Mouse (Mus musculus) stomach, embryonic 14.5 days (tissue): ENCODE data around the gene Gm21958. TPM values are rescaled to one million over a fixed set of nuclear protein-coding genes. Genes with fewer than 3 reads are reported as not detected.

ENCODE experiments used
- ATAC-seq: fragments of 200-750 bp; cut with Nextera tagmentation; 2 replicates; pipeline ENCODE4 v1.8.0; 2017; ENCODE audit warnings: low read depth, moderate TSS enrichment; ENCODE audit not compliant: insufficient number of reproducible peaks, insufficient read depth, low FRiP score
- H3K27ac ChIP-seq: fragments of 300-500 bp; sonication (generic); 2 replicates; pipeline ENCODE4 v1.5.1; 2014; ENCODE audit warnings: mild to moderate bottlenecking, low read length, moderate library complexity, mixed read lengths
- H3K27me3 ChIP-seq: fragments of 300-500 bp; sonication (generic); 2 replicates; pipeline ENCODE4 v1.6.1; 2014; ENCODE audit warnings: low read length, control low read depth, mixed read lengths; ENCODE audit not compliant: control insufficient read depth, insufficient read depth
- H3K36me3 ChIP-seq: fragments of 300-500 bp; sonication (generic); 2 replicates; pipeline ENCODE4 v1.6.1; 2014; ENCODE audit warnings: mild to moderate bottlenecking, control low read depth, low read length, moderate library complexity, mixed read lengths; ENCODE audit not compliant: control insufficient read depth, insufficient read depth
- H3K4me1 ChIP-seq: fragments of 300-500 bp; sonication (generic); 2 replicates; pipeline ENCODE4 v1.6.1; 2014; ENCODE audit warnings: low read length, control low read depth, mixed read lengths; ENCODE audit not compliant: control insufficient read depth, insufficient read depth
- H3K4me2 ChIP-seq: fragments of 300-500 bp; sonication (generic); replicated peaks from 2 replicates; pipeline ENCODE4 v1.6.1; 2014; ENCODE audit warnings: low read depth, low read length, control low read depth
- H3K4me3 ChIP-seq: fragments of 300-500 bp; sonication (generic); 2 replicates; pipeline ENCODE4 v1.5.1; 2014; ENCODE audit warnings: low read depth, low read length, control low read depth
- H3K9ac ChIP-seq: fragments of 300-500 bp; sonication (generic); replicated peaks from 2 replicates; pipeline ENCODE4 v1.6.1; 2014; ENCODE audit warnings: low read depth, mild to moderate bottlenecking, control low read depth, low read length, moderate library complexity, mixed read lengths
- H3K9me3 ChIP-seq: fragments of 300-500 bp; sonication (generic); 2 replicates; pipeline ENCODE4 v1.6.1; 2016; ENCODE audit warnings: low read depth, low read length, control low read depth; ENCODE audit not compliant: control insufficient read depth
- WGBS: fragments of 180-500 bp; shearing (Covaris S2); extraction: QIAGEN DNeasy Blood & Tissue Kit; methylation state at CpG from one replicate; pipeline ENCODE4 v1.1.7; 2014; 5-methylcytosine and 5-hydroxymethylcytosine counted together
- polyA plus RNA-seq: library from polyadenylated mRNA; unstranded; fragments of >200 nt; fragmentation: Nextera tagmentation; extraction: Ambion mirVana; gene quantifications from 2 replicates; pipeline ENCODE4 v1.2.1, GENCODE M21; 2014

Gm21958 gene
- polyA plus RNA-seq, 1 experiment from 2014 or later = 1.9 TPM

DNA sequence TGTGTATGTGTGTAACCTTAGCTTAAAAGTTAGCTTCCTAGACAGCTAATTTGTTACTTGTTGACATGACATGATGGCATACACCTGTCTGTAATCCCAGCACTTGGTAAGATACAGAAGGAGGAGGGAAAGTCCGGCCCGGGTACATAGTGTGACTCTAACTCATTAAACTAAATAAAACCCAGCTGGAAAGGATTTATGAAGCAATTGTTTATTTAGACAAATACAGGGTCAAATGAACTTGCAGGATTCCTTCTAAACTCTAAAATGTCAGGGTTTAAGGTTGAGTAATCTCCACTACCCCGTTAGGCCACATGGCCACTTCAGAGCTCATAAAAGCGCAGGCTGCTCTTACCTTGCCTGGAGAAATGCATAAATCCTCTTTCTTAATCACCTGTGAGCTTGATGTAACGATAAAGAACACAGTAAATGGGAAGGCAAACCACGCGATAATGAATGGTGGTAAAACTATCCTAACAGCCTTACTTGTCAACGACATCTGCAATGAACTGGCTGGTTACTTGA, 17.5 kb upstream of the Gm21958 start:
- H3K9me3 ChIP-seq = no peaks in the 10 kb centered on the region
- no peak overlapping the region for H3K9ac ChIP-seq
- H3K4me3 ChIP-seq = no peak overlapping the region
- no peak overlapping the region for H3K27ac ChIP-seq
- 48% methylated on average over 8 of the region's 8 CpGs for WGBS
- no peak overlapping the region for H3K4me2 ChIP-seq
- H3K4me1 ChIP-seq = 0 out of 2 replicates have a peak, but pooled peaks cover 4% of the 10 kb centered on the region
- H3K36me3 ChIP-seq = peaks cover 65% of the 10 kb centered on the region
- ATAC-seq = no peak
- H3K27me3 ChIP-seq = no peaks in the 10 kb centered on the region

DNA sequence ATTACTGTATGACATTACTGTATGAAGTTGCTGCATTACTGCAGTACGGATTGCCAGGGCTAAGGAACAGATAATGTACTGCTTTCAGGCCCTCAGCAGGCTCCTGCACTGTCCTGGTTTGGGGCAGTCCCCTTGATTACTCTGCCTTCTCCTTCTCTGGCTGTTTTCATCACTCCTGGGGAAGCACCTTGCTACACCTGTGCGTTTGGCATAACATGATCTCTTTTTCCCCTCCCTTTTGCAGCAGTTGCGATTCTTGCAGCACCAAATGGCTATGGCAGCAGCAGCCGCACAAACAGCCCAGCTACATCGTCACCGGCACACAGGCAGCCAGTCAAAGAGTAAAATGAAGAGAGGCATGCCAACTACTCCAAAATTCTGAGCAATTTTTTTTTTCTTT, 13.9 kb upstream of the Gm21958 start:
- H3K4me1 ChIP-seq = 0 out of 2 replicates have a peak, but pooled peaks cover 4% of the 10 kb centered on the region
- H3K4me3 ChIP-seq = no peak overlapping the region
- no peak overlapping the region for H3K27ac ChIP-seq
- ATAC-seq = no peak
- 96% methylated on average over 6 of the region's 6 CpGs for WGBS
- H3K36me3 ChIP-seq = peaks cover 65% of the 10 kb centered on the region
- no peaks in the 10 kb centered on the region for H3K27me3 ChIP-seq
- no peak overlapping the region for H3K4me2 ChIP-seq
- no peaks in the 10 kb centered on the region for H3K9me3 ChIP-seq
- H3K9ac ChIP-seq = no peak overlapping the region

DNA sequence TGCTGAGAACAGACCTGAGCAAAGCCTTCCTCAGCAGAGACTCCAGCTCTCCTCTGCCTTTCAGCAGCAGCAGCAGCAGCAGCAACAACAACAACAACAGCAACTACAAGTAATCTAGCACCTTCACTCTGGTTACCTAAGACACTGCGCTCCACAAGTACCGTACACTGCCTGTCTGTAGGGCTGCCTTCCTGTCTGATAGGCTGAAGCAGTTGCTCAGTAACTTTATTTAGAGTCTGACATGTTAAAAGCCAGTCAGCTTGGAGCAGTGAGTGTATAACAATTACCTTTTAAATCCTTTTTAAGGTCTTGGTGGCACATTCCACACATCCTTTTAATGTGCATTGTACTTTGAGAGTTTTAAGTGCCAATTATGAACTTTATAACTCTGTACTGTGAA, 13.4 kb upstream of the Gm21958 start:
- Histone ChIP-seq H3K4me3 (no peak overlapping the region), H3K4me2 (no peak overlapping the region), H3K36me3 (peaks cover 64% of the 10 kb centered on the region), H3K4me1 (0 out of 2 replicates have a peak, but pooled peaks cover 2% of the 10 kb centered on the region), H3K9ac (no peak overlapping the region), H3K9me3 (no peaks in the 10 kb centered on the region), H3K27me3 (no peaks in the 10 kb centered on the region), H3K27ac (no peak overlapping the region)
- 88% methylated on average over 2 of the region's 2 CpGs for WGBS
- ATAC-seq = no peak

DNA sequence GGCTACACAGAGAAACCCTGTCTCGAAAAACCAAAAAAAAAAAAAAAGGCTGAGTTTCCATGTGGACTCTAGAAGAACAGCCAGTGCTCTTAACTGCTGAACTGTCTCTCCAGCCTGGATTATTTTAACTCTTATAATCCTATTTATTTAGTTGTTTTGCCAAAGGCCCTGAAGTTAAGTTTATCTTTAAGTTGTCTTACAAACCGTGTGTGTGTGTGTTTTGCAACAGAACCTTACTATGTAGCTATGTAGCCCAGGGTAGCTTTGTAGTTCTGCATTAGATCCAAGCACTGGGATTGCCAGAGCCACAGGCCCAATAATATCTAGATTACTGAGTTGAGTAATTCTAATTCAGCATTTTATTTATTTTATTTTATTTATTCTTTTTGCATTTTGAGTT, 11.2 kb upstream of the Gm21958 start:
- H3K36me3 ChIP-seq = peaks cover 63% of the 10 kb centered on the region

DNA sequence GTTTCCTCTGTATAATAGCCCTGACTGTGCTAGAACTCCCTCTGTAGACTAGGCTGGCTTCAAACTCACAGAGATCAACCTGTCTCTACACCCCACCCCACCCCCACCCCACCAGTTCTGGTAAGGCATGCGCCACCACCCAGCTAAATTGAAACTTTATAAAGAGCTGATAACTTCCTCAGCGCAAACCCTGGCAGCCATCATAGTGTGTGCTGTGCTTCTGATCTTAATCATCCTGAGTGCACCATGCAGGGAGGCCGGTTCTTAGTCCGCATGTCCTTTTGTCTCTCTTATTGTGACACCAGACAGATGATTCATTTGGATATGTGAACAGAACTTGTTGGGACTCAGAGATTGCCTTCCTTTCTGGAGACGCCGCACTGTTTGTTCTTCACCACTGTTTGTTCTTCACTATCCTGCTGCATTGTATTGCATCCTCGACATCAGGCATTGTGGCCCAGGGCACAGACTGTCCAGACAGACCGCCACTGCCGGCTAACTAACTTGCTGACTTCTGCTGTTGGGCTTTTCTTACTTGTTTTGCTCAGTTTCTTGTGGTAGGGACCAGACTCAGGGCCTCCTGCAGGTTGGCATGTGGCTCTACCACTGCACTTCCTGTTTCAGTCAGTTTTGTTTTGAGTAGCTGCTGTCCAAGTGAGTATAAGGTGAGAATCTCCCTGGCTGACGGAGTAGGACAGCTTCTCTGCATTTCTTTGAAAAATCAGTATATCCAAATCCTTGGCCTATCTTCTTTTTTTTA, 9.8 kb upstream of the Gm21958 start:
- H3K27me3 ChIP-seq = no peaks in the 10 kb centered on the region
- ATAC-seq = no peak

More for the DNA sequence above, 11.2 kb upstream of the Gm21958 start:
- H3K27ac ChIP-seq = no peak overlapping the region
- 84% methylated on average over 2 of the region's 2 CpGs for WGBS
- no peaks in the 10 kb centered on the region for H3K27me3 ChIP-seq
- H3K4me3 ChIP-seq = no peak overlapping the region
- H3K9ac ChIP-seq = no peak overlapping the region
- H3K4me2 ChIP-seq = no peak overlapping the region
- ATAC-seq = no peak
- no peaks in the 10 kb centered on the region for H3K9me3 ChIP-seq
- no peaks in the 10 kb centered on the region for H3K4me1 ChIP-seq

DNA sequence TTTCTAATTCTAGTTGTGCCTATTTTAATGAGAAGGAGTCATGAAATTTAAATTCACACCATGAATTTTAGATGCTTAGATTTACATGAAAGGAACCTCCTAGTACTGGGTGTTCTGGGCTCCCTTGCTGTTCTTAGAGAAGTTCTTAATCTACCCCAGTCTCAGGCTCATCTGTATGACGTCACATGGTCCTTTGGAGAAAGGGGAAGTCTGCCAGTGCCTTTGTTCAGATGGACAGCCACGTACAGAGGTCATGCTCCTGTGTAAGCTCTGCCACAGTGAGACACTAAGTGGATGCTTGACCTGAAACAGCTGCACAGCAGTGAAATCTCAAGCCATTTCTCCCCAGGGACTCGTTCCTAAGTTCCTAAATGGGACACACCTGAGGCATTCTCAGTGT, 4.8 kb upstream of the Gm21958 start:
- Histone ChIP-seq H3K36me3 (peaks cover 72% of the 10 kb centered on the region), H3K4me2 (no peak overlapping the region), H3K4me1 (no peaks in the 10 kb centered on the region), H3K9me3 (no peaks in the 10 kb centered on the region), H3K9ac (no peak overlapping the region), H3K27ac (no peak overlapping the region), H3K4me3 (no peak overlapping the region), H3K27me3 (no peaks in the 10 kb centered on the region)
- ATAC-seq = no peak
- WGBS = 61% methylated on average over 3 of the region's 3 CpGs

More for the DNA sequence above, 9.8 kb upstream of the Gm21958 start:
- Histone ChIP-seq H3K4me2 (no peak overlapping the region), H3K4me1 (no peaks in the 10 kb centered on the region), H3K9me3 (no peaks in the 10 kb centered on the region), H3K27ac (no peak overlapping the region), H3K4me3 (no peak overlapping the region), H3K9ac (no peak overlapping the region), H3K36me3 (peaks cover 56% of the 10 kb centered on the region)
- 80% methylated on average over 10 of the region's 10 CpGs for WGBS

DNA sequence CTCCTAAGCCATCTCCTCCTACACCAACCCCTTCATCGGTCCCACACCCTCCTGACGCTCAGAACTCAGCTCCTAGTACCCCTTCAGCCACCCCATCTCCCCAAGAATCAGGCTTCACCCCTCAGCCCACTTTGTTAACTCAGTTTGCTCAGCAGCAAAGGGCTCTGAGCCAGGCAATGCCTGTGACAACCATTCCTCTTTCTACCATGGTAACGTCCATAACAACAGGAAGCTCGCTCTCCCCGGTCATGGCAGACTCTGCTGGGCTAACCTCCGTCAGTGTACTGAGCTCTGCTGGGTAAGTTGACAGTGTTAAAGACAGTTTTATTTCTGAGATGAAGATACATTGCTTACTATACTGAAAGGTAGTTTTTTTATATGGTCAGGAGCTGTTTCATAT, 3.2 kb upstream of the Gm21958 start:
- Histone ChIP-seq H3K27me3 (no peaks in the 10 kb centered on the region), H3K9me3 (no peaks in the 10 kb centered on the region), H3K4me2 (no peak overlapping the region), H3K27ac (no peak overlapping the region), H3K9ac (no peak overlapping the region), H3K4me1 (no peaks in the 10 kb centered on the region), H3K36me3 (peaks cover 70% of the 10 kb centered on the region), H3K4me3 (no peak overlapping the region)
- 88% methylated on average over 6 of the region's 6 CpGs for WGBS
- no peak for ATAC-seq

DNA sequence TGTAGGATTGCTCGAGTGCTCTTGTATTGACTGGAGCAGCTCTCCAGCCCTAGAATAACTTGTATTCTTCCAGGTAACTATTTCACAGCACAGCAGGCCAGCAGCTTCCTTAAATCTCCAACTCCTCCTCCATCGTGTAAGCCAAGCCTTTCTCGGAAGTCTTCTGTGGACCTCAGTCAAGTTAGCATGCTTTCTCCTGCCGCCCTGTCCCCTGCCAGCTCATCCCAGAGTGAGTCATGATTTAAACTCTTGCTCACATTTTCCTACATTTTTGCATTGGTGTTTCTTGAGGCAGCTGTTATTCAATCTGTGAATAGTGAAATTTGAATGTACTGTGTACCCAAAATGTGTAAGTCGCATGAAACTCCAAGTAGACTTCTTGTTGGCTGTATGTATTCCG, 1.3 kb upstream of the Gm21958 start:
- WGBS = 87% methylated on average over 6 of the region's 6 CpGs
- H3K27me3 ChIP-seq = no peaks in the 10 kb centered on the region
- H3K9ac ChIP-seq = no peak overlapping the region
- no peak overlapping the region for H3K4me3 ChIP-seq
- no peak overlapping the region for H3K27ac ChIP-seq
- peaks cover 71% of the 10 kb centered on the region for H3K36me3 ChIP-seq
- no peak overlapping the region for H3K4me2 ChIP-seq
- H3K4me1 ChIP-seq = no peaks in the 10 kb centered on the region
- no peaks in the 10 kb centered on the region for H3K9me3 ChIP-seq
- no peak for ATAC-seq
